Mouse (Mus musculus) right cerebral cortex, postnatal 10 days (tissue): ENCODE results near the gene Prkab2.

ENCODE experiments used
- DNase-seq, 2 experiments: peaks; one replicate each; pipeline ENCODE4 v3.0.0; 2021; ENCODE audit warnings: low spot score in 2 of 2

Prkab2 gene

GRCm38 (mm10) chr3:97649469-97649868 is 8.5 kb upstream of the Prkab2 start:
- no peak for DNase-seq

DNA sequence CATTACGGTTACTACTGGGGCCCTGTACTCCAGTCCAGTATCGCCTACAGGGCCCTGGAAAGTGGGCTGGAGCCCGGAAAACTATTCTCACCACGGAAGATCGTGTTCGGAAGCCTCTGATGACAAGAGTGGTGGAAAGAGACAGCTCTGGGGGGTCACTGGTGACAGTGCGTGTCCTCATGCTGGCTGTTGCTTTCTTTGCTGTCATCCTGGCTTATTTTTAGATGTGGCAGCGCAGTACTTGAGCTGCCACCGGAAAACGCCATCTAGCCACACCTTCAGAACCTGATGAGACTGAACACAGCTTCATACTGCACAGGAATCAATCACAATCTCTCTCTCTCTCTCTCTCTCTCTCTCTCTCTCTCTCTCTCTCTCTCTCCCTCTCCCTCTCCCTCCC is 6.4 kb upstream of the Prkab2 start:
- DNase-seq: no peak

- DNase-seq: no peak
Measured at GRCm38 (mm10) chr3:97653781-97654180, 4.2 kb upstream of the Prkab2 start.

DNA sequence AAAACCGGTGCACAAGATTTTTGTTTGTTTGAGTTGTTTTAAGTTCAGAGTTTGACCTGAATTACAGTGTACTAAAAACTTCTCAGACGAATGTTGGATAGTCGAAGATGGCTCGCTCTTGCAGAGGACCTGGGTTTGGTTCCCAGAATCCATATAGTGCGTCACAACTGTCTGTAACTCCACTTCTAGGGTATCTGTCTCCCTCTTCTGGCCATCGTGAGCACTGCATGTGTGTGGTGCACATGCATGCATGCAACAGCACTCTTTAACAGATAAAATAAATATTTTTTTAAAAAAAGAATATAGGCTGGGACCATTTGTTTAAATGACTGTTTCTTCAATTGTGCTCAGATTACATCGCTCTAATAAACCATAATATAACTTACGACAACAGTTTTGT is 3.1 kb upstream of the Prkab2 start:
- no peak for DNase-seq

GRCm38 (mm10) chr3:97658426-97659193 is 617 bp downstream of the Prkab2 start:
- peak; percentile 81 to 84 for DNase-seq

DNA sequence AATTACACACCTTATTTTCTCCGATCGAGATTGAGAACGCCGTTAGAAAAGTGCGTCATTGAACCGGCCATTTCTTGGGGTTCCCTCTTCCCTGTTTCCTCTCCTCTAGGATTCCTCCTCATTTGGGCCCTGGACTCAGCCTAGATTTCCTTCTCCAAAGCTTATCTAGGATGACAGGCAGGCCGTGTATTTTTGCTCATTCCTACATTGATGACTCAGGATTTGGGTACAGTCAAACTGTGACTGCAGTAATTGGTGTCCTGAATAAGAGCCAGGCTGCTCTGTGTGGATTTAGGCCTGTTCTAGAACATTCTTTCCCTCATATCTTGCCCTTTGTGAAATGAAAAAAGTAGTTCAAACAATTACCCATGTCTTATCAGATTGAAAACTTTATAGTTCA is 1.8 kb downstream of the Prkab2 start:
- no peak for DNase-seq

DNA sequence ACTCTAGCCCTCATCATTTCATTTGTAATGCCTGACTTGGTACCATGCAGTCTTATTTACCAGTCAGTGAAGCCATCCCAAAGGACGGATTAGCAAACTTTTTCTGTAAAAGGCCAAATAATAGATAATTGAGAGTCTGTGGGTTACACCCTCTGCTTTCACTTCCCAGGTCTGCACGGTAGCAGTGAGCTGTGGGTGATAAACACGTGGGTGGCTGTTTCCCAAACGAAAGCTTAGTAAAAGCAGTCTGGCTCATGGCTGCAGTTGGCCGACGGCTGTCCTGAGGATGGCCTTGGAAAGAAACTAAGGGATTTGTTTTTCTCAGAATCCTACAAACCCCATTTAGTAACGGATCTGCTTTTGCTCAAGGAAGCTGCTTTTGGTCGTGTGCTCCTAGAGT is 3.2 kb downstream of the Prkab2 start:
- no peak for DNase-seq

GRCm38 (mm10) chr3:97665525-97665924 is 7.5 kb downstream of the Prkab2 start:
- DNase-seq: no peak

DNA sequence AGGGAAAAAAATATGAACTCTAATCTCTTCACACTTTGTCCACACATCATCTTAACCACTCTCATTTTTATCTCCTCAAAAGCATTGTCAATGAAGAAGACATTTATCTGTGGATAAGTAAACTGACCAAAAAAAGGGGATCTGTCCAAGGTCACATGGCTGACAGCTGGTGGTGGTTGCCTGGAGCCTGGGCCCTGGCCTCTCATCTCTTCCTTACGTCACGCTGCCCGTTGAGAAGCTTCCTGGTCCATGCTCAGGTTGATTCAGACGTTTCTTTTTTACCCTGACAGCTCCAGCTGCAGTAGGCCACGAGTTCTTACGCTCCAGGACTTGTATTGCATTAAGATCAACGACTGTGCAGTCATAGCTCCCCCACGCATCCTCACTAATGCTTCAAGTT is 8.2 kb downstream of the Prkab2 start:
- DNase-seq: no peak

DNA sequence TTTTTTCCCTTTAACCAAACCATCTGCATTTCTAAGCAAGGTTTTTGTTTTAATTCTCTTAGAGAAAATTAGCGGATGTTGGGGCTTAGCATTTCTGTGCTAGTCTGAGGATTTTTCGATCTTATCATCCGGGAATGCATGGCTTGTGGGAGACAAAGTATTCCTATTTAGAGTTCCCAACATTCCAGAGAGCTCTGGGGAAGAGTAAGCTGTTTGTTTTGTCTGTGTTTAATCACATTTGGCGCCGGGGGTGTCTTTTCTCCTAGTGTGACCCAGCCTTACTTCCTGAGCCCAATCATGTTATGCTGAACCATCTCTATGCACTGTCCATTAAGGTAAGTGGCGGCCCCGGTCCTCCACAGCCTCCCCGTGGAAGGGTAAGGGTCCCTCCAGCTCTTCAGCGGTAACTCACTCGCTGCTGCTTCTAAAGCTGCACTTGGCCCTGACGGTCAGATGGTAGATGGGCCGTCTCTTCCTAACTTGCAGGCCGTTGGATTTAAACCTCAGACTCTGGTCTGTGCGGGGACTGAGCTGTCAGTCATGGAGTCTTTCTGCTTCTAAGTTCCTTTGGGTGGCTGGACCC is 9.2 kb downstream of the Prkab2 start:
- DNase-seq: no peak

GRCm38 (mm10) chr3:97674644-97675110 is 16.7 kb downstream of the Prkab2 start, which contains the start of gene Gm17651:
Gm17651 (minus strand) TSS chr3:97674694.
- DNase-seq: no peak

DNA sequence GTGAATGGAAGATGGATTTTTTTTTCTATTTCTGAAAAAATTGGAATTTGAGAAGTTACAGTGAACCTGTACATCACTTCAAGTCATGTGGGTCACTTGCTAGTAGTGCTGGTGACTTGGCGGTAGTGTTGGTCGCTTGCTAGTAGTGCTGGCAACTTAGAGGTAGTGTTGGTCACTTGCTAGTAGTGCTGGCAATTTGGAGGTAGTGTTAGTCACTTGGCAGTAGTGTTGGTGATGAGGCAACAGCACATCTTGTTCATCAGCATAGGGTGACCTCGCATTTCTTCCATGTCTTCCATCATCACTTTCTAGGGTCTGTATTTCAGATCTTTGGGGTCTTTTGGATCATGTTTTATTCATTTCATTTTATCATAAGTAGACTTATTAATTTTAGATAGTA is 18.1 kb downstream of the Prkab2 start:
- no peak for DNase-seq

GRCm38 (mm10) chr3:97678416-97678815 is 20.4 kb downstream of the Prkab2 start:
- no peak for DNase-seq

- peak; percentile 78 to 82 for DNase-seq
Measured at GRCm38 (mm10) chr3:97680631-97681320, 22.8 kb downstream of the Prkab2 start.

DNA sequence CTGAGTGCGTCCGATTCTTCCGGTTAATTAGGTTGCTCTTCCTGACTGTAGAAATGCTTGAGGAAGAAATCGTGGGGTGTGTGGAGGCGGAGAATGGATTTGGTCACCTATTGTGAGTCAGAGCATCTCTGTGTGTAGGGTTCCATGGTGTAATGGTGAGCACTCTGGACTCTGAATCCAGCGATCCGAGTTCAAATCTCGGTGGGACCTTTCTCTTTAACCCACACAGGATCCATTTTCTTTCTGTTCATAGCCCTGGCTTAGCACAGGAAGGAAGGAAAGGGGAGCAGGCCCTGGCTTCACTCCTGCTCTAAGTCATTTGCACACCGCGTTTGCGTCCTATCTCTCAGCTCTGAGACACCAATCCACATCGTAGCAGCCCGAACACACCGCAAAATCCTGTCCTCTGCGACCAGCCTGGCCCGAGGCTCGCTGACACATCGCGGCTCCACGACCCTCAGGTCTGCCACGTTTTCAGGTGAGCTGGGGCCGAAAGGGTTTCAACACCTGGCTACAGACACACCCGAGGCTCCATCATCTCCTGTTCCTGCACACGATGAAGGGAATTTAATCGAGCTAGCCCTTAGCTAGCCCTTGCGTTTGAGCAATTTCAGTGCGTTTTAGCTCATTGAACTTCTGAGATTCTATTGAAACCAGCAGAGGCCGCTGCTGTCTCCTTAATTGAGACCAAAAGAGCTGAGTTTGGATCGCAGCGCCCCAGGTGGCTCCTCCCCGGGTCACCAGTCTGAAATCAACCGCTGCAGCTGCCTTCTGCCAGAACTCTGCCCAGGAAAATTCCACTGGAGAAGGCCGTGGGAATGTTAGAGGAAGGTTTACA is 23.5 kb downstream of the Prkab2 start:
- DNase-seq: peak; percentile 78 to 80

DNA sequence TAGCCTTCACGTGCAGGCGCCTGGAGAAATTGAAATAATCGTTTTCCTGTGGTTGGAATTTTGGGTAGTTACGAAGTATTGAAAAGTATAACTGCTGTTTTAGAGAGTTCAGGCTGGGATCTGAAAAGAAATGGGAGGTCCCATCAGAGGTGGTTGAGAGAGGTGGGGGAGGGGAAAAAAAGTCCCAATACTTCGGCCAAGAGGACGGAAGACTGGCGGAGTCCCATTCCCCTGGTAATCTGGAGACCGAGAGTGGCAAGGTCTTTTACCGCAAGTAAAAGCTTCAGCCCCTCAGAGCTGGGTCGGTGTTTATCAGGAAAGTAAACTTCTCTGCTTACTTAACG is 24.1 kb downstream of the Prkab2 start:
- DNase-seq: no peak

DNA sequence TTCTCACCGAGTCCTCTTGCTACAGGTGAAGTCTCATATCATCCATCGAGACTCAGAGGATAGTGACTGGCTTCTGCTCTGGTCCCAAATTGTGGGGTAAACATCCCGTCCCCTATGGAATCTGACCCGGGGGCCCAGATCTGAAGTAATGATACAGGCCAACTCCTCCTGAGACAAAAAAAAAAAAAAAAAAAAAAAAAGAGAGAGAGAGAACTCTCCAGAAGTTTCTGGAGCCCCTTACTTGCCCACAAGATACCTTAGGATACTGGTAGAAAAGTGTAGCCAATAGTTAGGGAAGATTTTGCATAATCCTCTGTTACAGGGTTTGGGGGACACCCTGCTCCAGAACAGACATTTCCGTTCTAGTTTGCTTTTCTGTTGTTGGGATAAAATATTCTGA is 24.6 kb downstream of the Prkab2 start:
- DNase-seq: no peak

GRCm38 (mm10) chr3:97683560-97684195 is 25.7 kb downstream of the Prkab2 start:
- no peak for DNase-seq

DNA sequence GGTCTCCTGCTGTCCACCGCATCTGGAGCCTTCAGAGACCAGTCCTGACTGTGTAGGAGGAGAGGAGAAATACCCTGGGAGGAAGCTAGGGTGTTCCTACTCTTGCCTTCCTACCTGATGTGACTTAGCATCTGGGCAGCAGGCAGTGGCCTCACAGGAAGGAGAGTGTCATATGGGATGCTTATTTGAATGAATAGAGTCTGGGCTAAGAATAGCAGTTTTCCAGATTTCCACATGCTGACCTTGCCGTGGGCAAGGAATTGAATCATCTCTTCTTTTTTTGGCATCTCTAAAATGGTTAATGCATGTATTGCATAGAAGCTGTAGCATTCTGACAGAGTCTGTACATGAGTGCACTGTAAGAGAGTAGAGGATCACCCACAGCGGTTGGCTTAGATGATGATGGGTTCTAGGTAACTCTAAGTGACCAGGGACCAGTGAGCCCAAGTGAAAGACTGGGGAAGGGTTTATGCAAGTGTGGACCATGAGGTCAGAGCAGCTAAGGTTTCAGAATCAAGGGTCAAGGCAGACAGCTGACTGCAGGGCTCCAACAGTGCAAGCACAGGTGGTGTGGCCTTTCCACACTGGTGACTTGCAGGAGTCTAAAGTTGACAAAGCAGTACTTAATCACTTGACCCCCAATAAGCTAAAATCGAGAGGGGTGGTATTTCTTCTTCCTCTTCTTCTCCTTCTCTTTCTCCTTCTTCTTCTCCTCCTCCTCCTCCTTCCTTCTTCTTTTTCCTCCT is 28.6 kb downstream of the Prkab2 start:
- DNase-seq: no peak

DNA sequence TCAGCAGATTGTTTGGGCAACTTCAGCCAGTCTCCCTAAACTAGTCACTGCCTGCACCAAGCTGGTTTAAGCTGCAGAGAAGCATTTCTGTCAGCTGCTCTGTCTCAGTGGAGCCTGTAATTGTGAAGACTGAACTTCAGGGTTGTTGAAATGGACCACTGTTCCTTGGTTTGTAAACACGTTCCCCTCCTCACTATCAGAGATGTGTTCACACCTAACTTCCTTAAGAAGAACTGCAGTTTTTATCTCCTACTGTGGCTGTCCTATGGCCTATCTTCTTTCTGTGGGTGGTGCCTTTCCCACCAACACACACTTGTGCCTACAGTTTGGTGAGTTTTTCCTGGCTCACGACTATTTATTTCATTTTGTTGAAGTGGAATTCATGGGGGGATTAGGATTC is 31.3 kb downstream of the Prkab2 start:
- no peak for DNase-seq

GRCm38 (mm10) chr3:97690590-97690989 is 32.6 kb downstream of the Prkab2 start:
- no peak for DNase-seq
